Mouse (Mus musculus) CH12.LX (cell line): ENCODE results near the gene Arfgap1. TPM values are rescaled to one million over a fixed set of nuclear protein-coding genes. Genes with fewer than 3 reads are reported as not detected.

Source experiments
- DNase-seq: peaks from one replicate; pipeline ENCODE4 v3.0.0-alpha.2; 2013; ENCODE audit errors: extremely low read depth
- H3K27ac ChIP-seq: 2 replicates; pipeline ENCODE4 v1.5.1; 2012; ENCODE audit warnings: low read depth, mild to moderate bottlenecking, control low read depth, moderate library complexity; ENCODE audit not compliant: insufficient read depth
- H3K27me3 ChIP-seq: replicated peaks from 2 replicates; pipeline ENCODE3; 2012; ENCODE audit warnings: inconsistent platforms
- H3K36me3 ChIP-seq, 2 experiments: replicated peaks in 1 of 2; 2 replicates each; pipeline versions ENCODE3 to v1.6.1; 2012; ENCODE audit warnings: inconsistent platforms in 1 of 2, low read length in 1 of 2, mild to moderate bottlenecking in 1 of 2, mixed read lengths in 1 of 2, moderate library complexity in 1 of 2; ENCODE audit not compliant: control insufficient read depth in 1 of 2, insufficient read depth in 1 of 2
- H3K4me1 ChIP-seq, 2 experiments: 2 replicates each; pipeline ENCODE4 v1.6.1; 2012; ENCODE audit warnings: inconsistent platforms in 1 of 2, moderate library complexity in 1 of 2; ENCODE audit not compliant: insufficient read depth in 2 of 2, control insufficient read depth in 1 of 2
- H3K4me2 ChIP-seq: 2 replicates; pipeline ENCODE4 v1.6.1; 2012; ENCODE audit warnings: low read depth, mild to moderate bottlenecking, control low read depth; ENCODE audit not compliant: poor library complexity, insufficient read depth, severe bottlenecking
- H3K4me3 ChIP-seq, 3 experiments: fragments of 150-350 bp in 1 of 3; sonication (generic) in 1 of 3; replicated peaks in 1 of 3; 2 replicates each; pipeline versions ENCODE3 to v1.5.1; 2011 to 2012; ENCODE audit warnings: low read depth in 2 of 3, low read length in 2 of 3, mild to moderate bottlenecking in 2 of 3, moderate library complexity in 2 of 3, control low read depth in 1 of 3, improper control_type of control experiment in 1 of 3, inconsistent platforms in 1 of 3, mixed read lengths in 1 of 3; ENCODE audit not compliant: poor library complexity in 1 of 3
- H3K79me2 ChIP-seq: replicated peaks from 2 replicates; pipeline ENCODE4 v1.6.1; 2012; ENCODE audit warnings: mild to moderate bottlenecking, moderate library complexity; ENCODE audit not compliant: control insufficient read depth, poor library complexity, insufficient read depth, severe bottlenecking; ENCODE audit errors: extremely low read depth
- H3K9ac ChIP-seq: 2 replicates; pipeline ENCODE4 v1.6.1; 2012; ENCODE audit warnings: low read depth, mild to moderate bottlenecking, control low read depth, moderate library complexity; ENCODE audit not compliant: insufficient read depth
- H3K9me3 ChIP-seq: replicated peaks from 2 replicates; pipeline ENCODE3; 2012; ENCODE audit warnings: low read length, inconsistent platforms, mixed read lengths
- BHLHE40 ChIP-seq: IDR thresholded peaks from 2 replicates; pipeline ENCODE4 v1.6.1; 2011; ENCODE audit warnings: mild to moderate bottlenecking, low read depth, low read length, improper control_type of control experiment
- CHD2 ChIP-seq: IDR thresholded peaks from 2 replicates; pipeline ENCODE4 v1.6.1; 2011; ENCODE audit warnings: low read length, improper control_type of control experiment
- E2F4 ChIP-seq: IDR thresholded peaks from 2 replicates; pipeline ENCODE4 v1.6.1; 2011; ENCODE audit warnings: low read depth, low read length, improper control_type of control experiment; ENCODE audit not compliant: insufficient replicate concordance
- GABPA ChIP-seq: IDR thresholded peaks from 2 replicates; pipeline ENCODE4 v1.6.1; 2012; ENCODE audit warnings: low read depth, low read length, improper control_type of control experiment, inconsistent platforms; ENCODE audit not compliant: insufficient replicate concordance
- HCFC1 ChIP-seq: IDR thresholded peaks from 2 replicates; pipeline ENCODE4 v1.6.1; 2012; ENCODE audit warnings: low read depth, mild to moderate bottlenecking, inconsistent platforms, low read length, improper control_type of control experiment
- IRF4 ChIP-seq: IDR thresholded peaks from 2 replicates; pipeline ENCODE4 v1.6.1; 2014; ENCODE audit warnings: low read depth, mild to moderate bottlenecking, inconsistent platforms, low read length, improper control_type of control experiment
- JUND ChIP-seq: conservative IDR thresholded peaks from 2 replicates; pipeline ENCODE4 v1.6.1; 2011; ENCODE audit warnings: low read depth, low read length, improper control_type of control experiment
- KAT2A ChIP-seq: IDR thresholded peaks from 2 replicates; pipeline ENCODE4 v1.6.1; 2012; ENCODE audit warnings: low read length, improper control_type of control experiment, inconsistent platforms; ENCODE audit not compliant: insufficient replicate concordance
- MAFK ChIP-seq: IDR thresholded peaks from 2 replicates; pipeline ENCODE4 v1.6.1; 2011; ENCODE audit warnings: low read length, improper control_type of control experiment; ENCODE audit not compliant: insufficient replicate concordance
- MAX ChIP-seq: IDR thresholded peaks from 2 replicates; pipeline ENCODE4 v1.6.1; 2011; ENCODE audit warnings: low read length, improper control_type of control experiment
- NELFE ChIP-seq: IDR thresholded peaks from 2 replicates; pipeline ENCODE4 v1.6.1; 2011; ENCODE audit warnings: low read depth, low read length, improper control_type of control experiment
- NRF1 ChIP-seq: IDR thresholded peaks from 2 replicates; pipeline ENCODE4 v1.6.1; 2014; ENCODE audit warnings: low read depth, mild to moderate bottlenecking, inconsistent platforms, low read length, improper control_type of control experiment, moderate library complexity
- POLR2AphosphoS2 ChIP-seq: IDR thresholded peaks from 2 replicates; pipeline ENCODE4 v1.6.1; 2011; ENCODE audit warnings: low read depth, low read length, improper control_type of control experiment
- RAD21 ChIP-seq: IDR thresholded peaks from 2 replicates; pipeline ENCODE4 v1.6.1; 2011; ENCODE audit warnings: low read depth, mild to moderate bottlenecking, low read length, improper control_type of control experiment, moderate library complexity
- SIN3A ChIP-seq: IDR thresholded peaks from 2 replicates; pipeline ENCODE4 v1.6.1; 2012; ENCODE audit warnings: low read length, improper control_type of control experiment, inconsistent platforms
- SMC3 ChIP-seq: IDR thresholded peaks from 2 replicates; pipeline ENCODE4 v1.6.1; 2011; ENCODE audit warnings: low read depth, low read length, improper control_type of control experiment
- TBP ChIP-seq: conservative IDR thresholded peaks from 2 replicates; pipeline ENCODE4 v1.6.1; 2011; ENCODE audit warnings: low read depth, low read length, improper control_type of control experiment
- TCF12 ChIP-seq: IDR thresholded peaks from 2 replicates; pipeline ENCODE4 v1.6.1; 2014; ENCODE audit warnings: low read depth, mild to moderate bottlenecking, inconsistent platforms, low read length, improper control_type of control experiment
- USF1 ChIP-seq: IDR thresholded peaks from 2 replicates; pipeline ENCODE4 v1.6.1; 2014; ENCODE audit warnings: low read depth, mild to moderate bottlenecking, inconsistent platforms, low read length, improper control_type of control experiment
- USF2 ChIP-seq: conservative IDR thresholded peaks from 2 replicates; pipeline ENCODE4 v1.6.1; 2011; ENCODE audit warnings: low read depth, low read length, improper control_type of control experiment
- ZC3H11A ChIP-seq: IDR thresholded peaks from 2 replicates; pipeline ENCODE4 v1.6.1; 2012; ENCODE audit warnings: low read depth, mild to moderate bottlenecking, inconsistent platforms, low read length, improper control_type of control experiment
- ZKSCAN1 ChIP-seq: IDR thresholded peaks from 2 replicates; pipeline ENCODE4 v1.6.1; 2012; ENCODE audit warnings: low read depth, inconsistent platforms, low read length, improper control_type of control experiment, borderline replicate concordance
- ZMIZ1 ChIP-seq: IDR thresholded peaks from 2 replicates; pipeline ENCODE4 v1.6.1; 2012; ENCODE audit warnings: low read depth, mild to moderate bottlenecking, inconsistent platforms, low read length, improper control_type of control experiment
- dilution Hi-C: fragments of 300-500 bp; cut with MboI; formaldehyde crosslinking; loops from 2 replicates; pipeline ENCODE4 v1.14.3; 2020; ENCODE audit warnings: low sequenced_read_pairs; ENCODE audit not compliant: extremely low pct_unique_long_range_greater_than_20kb, extremely low pct_ligation_motif_present
- in situ Hi-C: fragments of 300-500 bp; cut with MboI; formaldehyde crosslinking; loops from 3 replicates; pipeline ENCODE4 v1.14.3; 2019; ENCODE audit warnings: low sequenced_read_pairs, low pct_ligation_motif_present, low pct_unique_long_range_greater_than_20kb, mixed read lengths
- polyA plus RNA-seq: library from polyadenylated mRNA; unstranded; fragments of >175 nt; gene quantifications from 2 replicates; pipeline ENCODE4 v1.2.1, GENCODE M21; 2012; ENCODE audit warnings: low read depth; ENCODE audit not compliant: insufficient read length
- total RNA-seq, 2 experiments: library from RNA; depleted of rRNA; stranded (reverse); fragments of 300-350 nt in 1 of 2; fragments of >200 nt in 1 of 2; gene quantifications; 2 replicates each; pipeline ENCODE4 v1.2.3; 2012 to 2014

Gene Arfgap1
- total and polyA plus RNA-seq, 3 experiments = 21.3 to 37.5 (median 32.4) TPM

DNA sequence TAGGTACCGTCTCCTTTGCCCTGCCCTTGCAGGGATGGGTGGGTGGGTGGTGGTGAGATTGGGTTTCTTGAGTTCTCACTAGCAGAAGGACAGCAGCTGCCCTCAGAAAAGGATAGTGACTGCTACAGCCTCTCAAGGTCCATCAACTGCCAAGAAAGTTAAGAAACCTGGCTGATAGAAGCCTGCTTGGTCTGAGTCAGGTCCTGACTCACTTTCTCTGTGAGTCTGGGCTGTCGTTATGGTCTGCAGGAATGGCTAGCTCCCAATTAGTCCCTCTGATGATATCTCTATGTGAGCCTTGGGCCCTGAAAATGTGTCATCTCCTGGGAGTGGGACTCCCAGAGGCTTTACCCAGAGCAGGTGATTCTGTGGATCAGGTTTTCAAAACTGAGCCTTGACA is 27.3 kb downstream of the Arfgap1 start:
- H3K36me3 ChIP-seq = no peaks in the 10 kb centered on the region
- TF ChIP-seq NRF1 (no peak), E2F4 (no peak), JUND (no peak), SMC3 (no peak), ZKSCAN1 (no peak), HCFC1 (no peak), GABPA (no peak), USF2 (no peak), BHLHE40 (no peak), USF1 (no peak), POLR2AphosphoS2 (no peak), ZMIZ1 (no peak), CHD2 (no peak), MAX (no peak), TCF12 (no peak), NELFE (no peak), RAD21 (no peak), SIN3A (no peak), TBP (no peak)
- TF ChIP-seq, all 38 proteins: peak for 0
- in situ Hi-C loops = no loop called here

DNA sequence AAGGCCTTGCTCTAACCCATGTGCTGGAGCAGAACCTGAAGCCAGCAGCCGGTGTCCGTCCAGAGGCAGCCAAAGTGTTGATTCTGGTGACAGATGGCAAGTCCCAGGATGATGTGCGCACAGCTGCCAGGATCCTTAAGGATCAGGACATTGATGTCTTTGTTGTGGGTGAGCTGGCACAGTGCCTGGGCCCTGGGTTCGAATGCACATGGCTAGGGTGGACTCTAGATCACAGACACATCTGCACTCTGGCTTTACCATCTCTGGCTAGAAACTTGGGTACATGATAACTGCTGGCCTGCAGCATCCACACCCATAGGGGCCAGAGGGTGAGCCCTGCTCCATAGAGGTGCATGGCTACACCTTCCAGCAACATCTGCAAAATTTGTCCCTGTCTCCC is 28.4 kb downstream of the Arfgap1 start:
- Histone ChIP-seq H3K4me1 (no peaks in the 10 kb centered on the region), H3K27me3 (no peaks in the 10 kb centered on the region), H3K79me2 (no peaks in the 10 kb centered on the region), H3K4me2 (no peak overlapping the region), H3K36me3 (no peaks in the 10 kb centered on the region), H3K9ac (no peak overlapping the region), H3K9me3 (no peaks in the 10 kb centered on the region), H3K27ac (no peak overlapping the region), H3K4me3 (no peak overlapping the region)
- TF ChIP-seq KAT2A (no peak), ZC3H11A (no peak), BHLHE40 (no peak), MAFK (no peak), E2F4 (no peak), IRF4 (no peak), MAX (no peak), USF1 (no peak), TBP (no peak)
- DNase-seq = no peak
- in situ Hi-C loops = loop anchor here (5.0 kb wide), 1 partner anchor 62 kb away; no protein-coding TSS in a partner anchor
- dilution Hi-C loops = no loop called here

More for the DNA sequence above, 27.3 kb downstream of the Arfgap1 start:
- H3K27me3 ChIP-seq = no peaks in the 10 kb centered on the region
- H3K79me2 ChIP-seq = no peaks in the 10 kb centered on the region
- dilution Hi-C loops = no loop called here
- no peak overlapping the region for H3K9ac ChIP-seq
- H3K4me3 ChIP-seq = no peak overlapping the region
- no peak for DNase-seq
- no peak overlapping the region for H3K27ac ChIP-seq
- H3K9me3 ChIP-seq = no peaks in the 10 kb centered on the region
- H3K4me2 ChIP-seq = no peak overlapping the region
- H3K4me1 ChIP-seq = no peaks in the 10 kb centered on the region
